Mouse (Mus musculus): ENCODE measurements at regions not wholly inside any gene's neighbourhood (a gene's known extent, or its start where the extent isn't known, plus 50 kb on each side); places are given as distances from the start of the nearest gene placed in this dataset.

GRCm38 (mm10) chr10:25118674-25119670, 188.7 kb downstream of the Akap7 start:
- H3K27ac ChIP-seq, result no peak overlapping the region; the same call in 1 of the 2 replicates
- H3K36me3 ChIP-seq, result no peaks in the 10 kb centered on the region
- no peak for DNase-seq (ENCODE audit: low spot score)
- no peak overlapping the region for H3K4me3 ChIP-seq
- no peaks in the 10 kb centered on the region for H3K9me3 ChIP-seq
- 40% methylated on average over 17 of the region's 17 CpGs for WGBS
- H3K27me3 ChIP-seq (ENCODE audit: insufficient read depth, poor library complexity, severe bottlenecking), result no peaks in the 10 kb centered on the region
- H3K4me1 ChIP-seq (replicated peaks), result peaks cover 10% of the 10 kb centered on the region

- H3K27me3 ChIP-seq (ENCODE audit: insufficient read depth, poor library complexity, severe bottlenecking), result no peaks in the 10 kb centered on the region
- H3K4me3 ChIP-seq, result no peak overlapping the region
- no peaks in the 10 kb centered on the region for H3K36me3 ChIP-seq
- no peak for DNase-seq (ENCODE audit: low spot score)
- WGBS, result 89% methylated on average over 4 of the region's 4 CpGs
- H3K9me3 ChIP-seq, result no peaks in the 10 kb centered on the region
- H3K27ac ChIP-seq, result no peak overlapping the region
- peaks cover 29% of the 10 kb centered on the region for H3K4me1 ChIP-seq (replicated peaks)
Observed at GRCm38 (mm10) chr10:25114316-25114715, 187.0 kb upstream of the Arg1 start.

- 53% methylated on average over 12 of the region's 12 CpGs for WGBS
- Histone ChIP-seq H3K4me3 (no peak overlapping the region), H3K27me3 (ENCODE audit: insufficient read depth, poor library complexity, severe bottlenecking) (no peaks in the 10 kb centered on the region), H3K9me3 (no peaks in the 10 kb centered on the region), H3K36me3 (no peaks in the 10 kb centered on the region), H3K27ac (peak overlapping the region; percentile 76), H3K4me1 (replicated peaks) (peaks cover 20% of the 10 kb centered on the region)
- DNase-seq (ENCODE audit: low spot score), result no peak
Observed at GRCm38 (mm10) chr10:25112449-25113171, 185.3 kb upstream of the Arg1 start.

GRCm38 (mm10) chr10:25111636-25112422, 184.5 kb upstream of the Arg1 start:
- peak; percentile 46 for DNase-seq (ENCODE audit: low spot score)
- 7% methylated on average over 11 of the region's 11 CpGs for WGBS
- Histone ChIP-seq H3K4me1 (replicated peaks) (peaks cover 20% of the 10 kb centered on the region), H3K4me3 (no peak overlapping the region), H3K9me3 (no peaks in the 10 kb centered on the region), H3K36me3 (no peaks in the 10 kb centered on the region), H3K27me3 (ENCODE audit: insufficient read depth, poor library complexity, severe bottlenecking) (no peaks in the 10 kb centered on the region), H3K27ac (peak overlapping the region; percentile 70)

- H3K4me1 ChIP-seq (replicated peaks), result peaks cover 20% of the 10 kb centered on the region
- WGBS, result 35% methylated on average over 7 of the region's 7 CpGs
- peak overlapping the region; percentile 56 for H3K27ac ChIP-seq
- H3K9me3 ChIP-seq, result no peaks in the 10 kb centered on the region
- no peak overlapping the region for H3K4me3 ChIP-seq
- H3K27me3 ChIP-seq (ENCODE audit: insufficient read depth, poor library complexity, severe bottlenecking), result no peaks in the 10 kb centered on the region
- no peaks in the 10 kb centered on the region for H3K36me3 ChIP-seq
- DNase-seq (ENCODE audit: low spot score), result no peak
Observed at GRCm38 (mm10) chr10:25111181-25111580, 183.9 kb upstream of the Arg1 start.

- Histone ChIP-seq H3K36me3 (no peaks in the 10 kb centered on the region), H3K27ac (no peak overlapping the region), H3K27me3 (ENCODE audit: insufficient read depth, poor library complexity, severe bottlenecking) (no peaks in the 10 kb centered on the region), H3K9me3 (no peaks in the 10 kb centered on the region), H3K4me1 (replicated peaks) (no peaks in the 10 kb centered on the region), H3K4me3 (no peak overlapping the region)
- WGBS, result 69% methylated on average over 4 of the region's 4 CpGs
- DNase-seq (ENCODE audit: low spot score), result no peak
Observed at GRCm38 (mm10) chr10:25098070-25098469, 170.8 kb upstream of the Arg1 start.

GRCm38 (mm10) chr10:25089705-25090386, 162.6 kb upstream of the Arg1 start:
- 94% methylated on average over 4 of the region's 4 CpGs for WGBS
- no peak for DNase-seq (ENCODE audit: low spot score)
- H3K4me3 ChIP-seq, result no peak overlapping the region

GRCm38 (mm10) chr10:25086745-25087144, 159.5 kb upstream of the Arg1 start:
- Histone ChIP-seq H3K4me3 (no peak overlapping the region), H3K9me3 (no peaks in the 10 kb centered on the region), H3K27me3 (ENCODE audit: insufficient read depth, poor library complexity, severe bottlenecking) (no peaks in the 10 kb centered on the region), H3K4me1 (replicated peaks) (no peaks in the 10 kb centered on the region), H3K27ac (no peak overlapping the region), H3K36me3 (no peaks in the 10 kb centered on the region)
- DNase-seq (ENCODE audit: low spot score), result no peak
- WGBS, result 96% methylated on average over 17 of the region's 17 CpGs

More at GRCm38 (mm10) chr10:25089705-25090386, 162.6 kb upstream of the Arg1 start:
- Histone ChIP-seq H3K4me1 (replicated peaks) (no peaks in the 10 kb centered on the region), H3K27me3 (ENCODE audit: insufficient read depth, poor library complexity, severe bottlenecking) (no peaks in the 10 kb centered on the region), H3K27ac (no peak overlapping the region), H3K36me3 (no peaks in the 10 kb centered on the region), H3K9me3 (no peaks in the 10 kb centered on the region)

- Histone ChIP-seq H3K9me3 (no peaks in the 10 kb centered on the region), H3K4me1 (replicated peaks) (no peaks in the 10 kb centered on the region), H3K27ac (no peak overlapping the region), H3K4me3 (no peak overlapping the region), H3K36me3 (no peaks in the 10 kb centered on the region), H3K27me3 (ENCODE audit: insufficient read depth, poor library complexity, severe bottlenecking) (no peaks in the 10 kb centered on the region)
- DNase-seq (ENCODE audit: low spot score), result peak; percentile 10
- 64% methylated on average over 10 of the region's 10 CpGs for WGBS
Observed at GRCm38 (mm10) chr10:25082930-25083329, 155.6 kb upstream of the Arg1 start.

GRCm38 (mm10) chr10:25072617-25073016, 145.3 kb upstream of the Arg1 start:
- no peak for DNase-seq (ENCODE audit: low spot score)
- Histone ChIP-seq H3K9me3 (0 out of 2 replicates have a peak, but pooled peaks cover 8% of the 10 kb centered on the region), H3K4me1 (replicated peaks) (no peaks in the 10 kb centered on the region), H3K27ac (no peak overlapping the region), H3K4me3 (no peak overlapping the region), H3K27me3 (ENCODE audit: insufficient read depth, poor library complexity, severe bottlenecking) (no peaks in the 10 kb centered on the region), H3K36me3 (no peaks in the 10 kb centered on the region)
- 72% methylated on average over 2 of the region's 2 CpGs for WGBS

- Histone ChIP-seq H3K4me1 (replicated peaks) (no peaks in the 10 kb centered on the region), H3K4me3 (no peak overlapping the region), H3K27ac (no peak overlapping the region), H3K27me3 (ENCODE audit: insufficient read depth, poor library complexity, severe bottlenecking) (no peaks in the 10 kb centered on the region), H3K36me3 (no peaks in the 10 kb centered on the region), H3K9me3 (0 out of 2 replicates have a peak, but pooled peaks cover 8% of the 10 kb centered on the region)
- WGBS, result 70% methylated on average over 8 of the region's 8 CpGs
- DNase-seq (ENCODE audit: low spot score), result no peak
Observed at GRCm38 (mm10) chr10:25068301-25068700, 141.0 kb upstream of the Arg1 start.

Measured in hindbrain, embryonic 10.5 days (tissue).